Mouse (Mus musculus): Measurements from ENCODE around the gene Il6st.
A peak's percentile ranks its signal among the peaks of the same experiment; 100 is the strongest.
"Not testable (repeated sequence)": the region's sequence is repeated elsewhere in the genome, so short reads cannot be mapped to it uniquely, and the experiment has no call there.

Gene Il6st

DNA sequence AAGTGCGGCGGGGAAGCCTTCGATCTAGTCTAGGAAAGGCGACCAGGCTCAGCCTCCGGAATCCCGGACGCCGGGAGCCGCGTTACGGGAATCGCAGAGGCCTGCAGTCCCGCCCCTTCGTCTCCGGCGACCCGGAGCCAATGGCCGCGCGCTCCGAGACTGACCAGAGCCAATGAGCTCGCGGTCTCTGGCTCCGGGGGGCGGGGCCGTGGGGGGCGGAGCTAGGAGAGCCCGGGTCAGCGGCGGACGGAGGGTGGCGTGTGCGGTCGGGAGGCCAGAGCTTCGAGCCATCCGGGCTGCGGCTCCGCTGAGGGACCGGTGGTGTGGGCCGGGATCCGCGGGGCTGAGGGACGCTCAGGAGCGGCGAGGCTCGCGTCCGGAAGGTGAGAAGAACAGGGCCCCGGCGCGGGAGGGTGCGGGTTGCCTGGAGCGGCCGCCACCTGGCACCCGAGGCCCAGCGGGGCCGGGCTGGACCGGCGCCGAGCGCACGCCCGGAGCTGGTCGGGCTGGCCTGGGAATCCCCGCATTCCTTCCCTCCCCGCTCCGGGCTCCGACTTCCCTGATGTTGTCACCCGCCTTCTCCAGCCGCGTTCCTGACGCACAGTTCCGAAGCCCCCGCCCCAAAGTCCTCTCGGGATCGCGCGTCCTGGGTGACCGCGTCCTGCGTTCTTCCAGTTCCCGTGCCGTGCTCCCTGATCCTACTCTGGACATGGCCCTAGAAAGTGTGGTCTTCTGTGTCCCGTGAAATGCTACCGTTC lies at the start of gene Il6st:
Gene Il6st, plus strand, starts transcription at position 203 of the 758 bp plus-strand sequence.
- DNase-seq (ENCODE audit: low read depth, low spot score), result peak; percentile 96

DNA sequence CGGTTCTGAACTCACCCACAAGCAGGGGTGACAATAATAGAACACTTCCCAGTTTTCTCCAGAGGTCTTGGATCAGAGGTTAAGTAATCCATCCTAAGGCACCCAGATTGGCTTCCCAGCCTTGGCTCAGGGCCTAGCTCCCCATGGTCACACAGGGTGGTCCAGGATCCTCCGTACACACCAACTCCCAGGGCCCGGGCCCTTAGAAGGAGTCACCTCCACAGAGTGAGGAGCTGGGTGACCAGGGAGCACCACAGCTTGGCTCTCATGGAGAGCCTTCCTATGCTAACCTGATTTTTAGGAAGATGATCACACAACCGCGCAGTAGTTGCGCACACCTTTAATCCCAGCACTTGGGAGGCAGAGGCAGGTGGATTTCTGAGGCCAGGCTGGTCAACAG lies 48.0 kb upstream of the Il6st start:
- DNase-seq (ENCODE audit: low read depth, low spot score), result no peak

DNA sequence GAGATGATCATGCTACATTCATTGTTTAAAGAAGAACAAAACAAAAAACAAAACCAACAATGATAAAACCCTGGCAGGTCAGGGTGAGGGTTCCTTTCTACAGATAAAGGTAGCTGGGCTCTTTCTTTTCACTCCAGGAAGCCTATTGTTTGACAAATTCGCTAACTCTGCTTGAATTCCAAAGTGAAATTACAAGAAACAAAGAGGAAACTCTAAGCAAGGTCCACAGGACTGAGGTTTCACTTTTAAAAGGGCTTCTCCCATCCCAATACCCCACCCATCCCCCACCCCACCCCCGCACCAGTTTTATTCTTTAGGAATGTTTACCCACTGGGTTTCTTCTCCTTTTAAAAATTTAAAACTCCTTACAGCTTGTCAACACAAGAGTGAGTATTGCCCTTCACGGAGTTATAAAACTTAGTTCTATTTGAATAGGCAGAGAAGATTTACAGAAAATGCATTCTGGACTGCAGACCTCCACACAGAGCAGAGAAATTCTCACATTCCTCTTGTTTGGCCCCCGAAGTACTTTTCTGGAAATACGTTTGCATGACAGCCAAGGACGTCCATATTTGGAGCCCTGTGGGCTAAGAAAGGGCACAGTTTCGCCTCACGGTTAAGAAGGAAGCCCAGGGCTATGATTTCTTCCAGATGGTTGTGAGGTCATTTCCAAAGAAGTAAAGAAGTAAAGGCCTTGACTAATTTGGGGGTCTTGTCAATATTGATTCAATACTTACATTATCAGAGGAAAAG lies 47.3 kb upstream of the Il6st start:
- DNase-seq (ENCODE audit: low read depth, low spot score), result peak; percentile 65

DNA sequence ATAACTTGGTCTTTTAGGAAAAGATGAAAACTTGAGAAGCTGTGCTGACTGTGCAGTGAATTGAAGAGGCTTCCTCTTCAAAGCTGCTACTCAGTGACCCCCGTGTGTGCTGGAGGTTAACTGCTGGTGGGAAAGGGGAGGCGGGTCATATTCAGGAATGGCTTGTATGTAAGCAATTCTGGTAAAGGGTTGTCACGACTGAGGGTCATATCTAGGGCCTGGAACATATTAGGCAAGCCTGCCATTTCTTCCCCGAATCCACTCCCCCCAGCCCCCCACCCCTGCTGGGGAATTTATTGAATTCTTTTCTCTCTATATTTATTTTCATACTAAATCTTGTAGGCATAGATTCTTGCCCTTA lies 46.7 kb upstream of the Il6st start:
- DNase-seq (ENCODE audit: low read depth, low spot score), result peak; percentile 69

DNA sequence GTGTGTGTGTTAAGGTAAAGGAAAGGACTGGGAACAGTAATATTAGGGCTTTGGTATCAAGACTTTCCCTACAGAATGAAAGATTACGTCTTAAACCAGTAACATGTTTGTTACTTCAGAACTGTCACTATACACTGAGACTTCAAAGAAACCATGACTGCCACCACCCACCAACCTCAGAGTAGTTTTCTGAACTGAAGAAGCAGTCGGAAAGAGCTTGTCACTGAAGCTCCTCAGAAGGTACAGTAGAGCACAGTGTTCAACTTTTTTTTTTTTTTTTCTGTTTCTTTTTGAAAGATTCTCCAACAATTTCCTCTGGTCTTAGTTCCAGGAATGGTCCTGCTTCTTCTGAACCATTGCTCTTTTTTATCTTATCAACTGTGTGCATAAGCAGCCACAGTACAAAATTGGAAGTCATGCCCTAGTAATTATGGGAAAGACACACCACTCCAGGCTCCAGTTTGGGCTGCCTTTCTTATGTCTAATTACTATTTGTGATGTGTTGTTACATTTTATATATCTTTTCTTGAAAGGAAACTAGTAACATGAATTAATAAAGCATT lies 45.9 kb upstream of the Il6st start:
- no peak for DNase-seq (ENCODE audit: low read depth, low spot score)

DNA sequence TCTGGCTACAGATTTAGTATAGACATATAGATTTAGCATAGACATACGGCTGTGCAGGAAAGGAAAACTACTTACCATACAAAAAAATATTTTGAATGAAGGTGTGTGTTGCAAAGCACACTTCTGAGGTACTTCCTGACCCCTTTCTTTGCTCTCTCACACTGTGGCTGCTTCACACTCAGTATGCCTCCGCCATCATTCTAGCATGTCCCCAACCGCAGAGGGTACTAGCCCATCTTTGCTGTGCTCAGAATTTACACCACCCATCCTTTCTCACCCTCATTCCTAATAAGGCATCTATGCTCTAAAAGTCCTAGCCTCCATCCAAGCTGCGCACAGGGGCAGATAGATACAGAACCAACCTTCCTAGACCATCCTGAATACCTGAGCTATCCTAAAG lies 45.3 kb upstream of the Il6st start:
- no peak for DNase-seq (ENCODE audit: low read depth, low spot score)

DNA sequence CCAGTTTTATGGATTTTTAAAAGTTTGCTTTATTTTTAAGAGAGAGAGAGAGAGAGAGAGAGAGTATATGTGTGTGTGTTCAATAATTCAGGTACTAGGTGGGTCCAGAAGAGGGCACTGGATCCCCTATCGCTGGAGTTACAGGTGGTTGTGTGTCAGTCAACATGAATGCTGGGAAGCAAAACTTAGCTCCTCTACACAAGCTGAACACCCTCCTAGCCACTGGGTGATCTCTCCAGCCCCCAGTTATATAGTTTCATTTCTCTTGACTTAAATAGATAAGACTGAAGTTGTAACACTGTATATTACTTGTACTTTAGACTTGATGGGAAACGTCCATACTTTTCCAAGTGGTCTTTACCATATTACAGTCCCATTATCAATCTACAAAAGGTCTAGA lies 39.7 kb upstream of the Il6st start:
- no peak for DNase-seq (ENCODE audit: low read depth, low spot score)

DNA sequence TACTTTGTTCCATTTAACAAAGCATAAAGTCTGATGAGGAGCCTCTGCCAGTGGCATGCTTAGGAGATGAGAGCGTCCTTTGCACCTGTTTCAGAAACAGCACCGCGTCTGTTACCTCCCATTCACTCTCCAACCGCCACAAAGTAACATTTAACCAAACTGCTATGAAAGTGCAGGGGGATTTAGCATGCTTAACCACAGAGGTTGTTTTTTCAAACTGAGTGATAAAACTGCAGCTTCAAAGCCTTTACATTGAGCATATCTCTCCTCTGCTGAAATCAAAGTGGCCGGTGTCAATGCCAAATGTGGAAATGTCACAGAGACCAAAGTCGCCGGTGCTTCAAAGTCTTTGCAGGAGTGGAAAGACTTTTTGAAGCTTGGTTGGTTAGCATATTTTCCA lies 39.2 kb upstream of the Il6st start:
- DNase-seq (ENCODE audit: low read depth, low spot score), result no peak

DNA sequence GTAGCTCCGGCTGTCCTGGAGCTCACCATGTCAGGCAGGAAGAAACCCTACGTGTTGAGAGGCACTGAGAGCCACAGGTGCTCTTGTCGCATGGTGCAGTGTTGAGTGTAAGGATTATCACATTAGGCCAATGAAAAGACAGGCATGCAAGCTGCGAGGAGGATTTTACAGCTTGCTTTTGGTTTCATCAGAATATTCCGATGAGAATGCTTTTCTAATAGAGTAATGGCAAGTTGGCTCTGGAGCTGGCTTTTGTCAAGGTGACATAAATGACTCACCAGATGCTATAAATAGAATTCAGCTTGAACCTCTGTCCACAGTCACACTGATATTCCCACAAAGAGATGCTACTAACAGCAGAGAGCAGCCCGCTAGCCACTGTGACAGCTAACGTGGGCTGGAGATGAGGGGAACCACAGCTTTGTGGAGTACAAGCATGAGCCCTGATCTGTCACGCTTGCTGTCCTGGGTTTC lies 38.7 kb upstream of the Il6st start:
- DNase-seq (ENCODE audit: low read depth, low spot score), result no peak

DNA sequence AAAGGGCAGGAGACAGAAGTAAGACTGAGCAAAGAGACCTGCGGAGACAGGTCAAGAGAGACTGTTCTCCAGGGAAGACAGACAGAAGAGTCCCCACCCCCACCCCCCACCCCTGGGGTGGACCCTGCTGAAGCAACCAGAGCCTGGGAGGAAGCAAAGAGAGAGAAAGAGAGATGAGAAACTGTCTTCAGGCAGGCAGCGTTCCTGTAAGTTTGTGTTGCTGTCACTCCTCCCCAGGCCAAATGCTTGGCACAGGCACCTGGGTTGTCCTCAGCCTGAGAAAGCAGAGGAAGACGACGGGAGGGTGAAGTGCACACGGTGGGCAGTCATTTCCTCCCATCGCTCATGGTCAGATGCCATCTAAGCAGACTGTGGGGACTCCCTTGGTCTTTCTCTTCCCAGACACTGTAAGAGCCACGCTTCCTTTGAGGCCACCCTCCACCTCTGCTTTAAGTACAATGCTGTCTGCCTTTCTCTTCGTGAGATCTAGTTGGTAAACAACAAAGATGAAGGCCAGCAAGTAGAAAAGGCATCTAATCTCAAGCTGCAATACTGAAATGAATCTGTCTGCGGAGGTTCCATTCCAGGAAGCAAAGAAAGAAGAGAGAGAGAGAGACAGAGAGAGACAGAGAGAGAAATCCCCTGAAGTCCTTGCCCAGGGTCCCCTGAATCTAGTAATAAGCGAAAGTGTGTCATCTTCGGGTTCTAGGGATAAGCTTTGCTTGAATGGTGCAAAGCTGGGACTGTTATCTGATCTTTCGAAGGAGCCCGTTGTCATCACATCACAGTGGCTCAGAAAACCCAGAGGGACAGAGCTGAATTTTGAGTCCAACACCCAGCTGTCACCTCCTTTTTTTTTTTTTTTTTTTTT lies 37.4 kb upstream of the Il6st start:
- DNase-seq (ENCODE audit: low read depth, low spot score), result no peak

DNA sequence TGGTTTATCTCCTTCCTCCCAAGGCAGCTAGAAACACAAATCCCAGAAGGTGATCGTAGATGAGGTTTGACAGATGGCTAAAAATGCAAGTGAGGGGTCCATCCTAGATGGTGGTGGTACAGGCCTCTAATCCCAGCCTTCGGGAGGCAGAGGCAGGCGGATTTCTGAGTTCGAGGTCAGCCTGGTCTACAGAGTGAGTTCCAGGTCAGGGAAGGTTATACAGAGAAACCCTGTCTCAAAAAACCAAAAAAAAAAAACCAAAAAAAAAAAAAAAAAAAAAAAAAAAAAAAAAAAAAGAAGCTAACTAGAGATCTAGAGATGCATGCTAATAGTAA lies 36.8 kb upstream of the Il6st start:
- DNase-seq (ENCODE audit: low read depth, low spot score), result not testable (repeated sequence)

DNA sequence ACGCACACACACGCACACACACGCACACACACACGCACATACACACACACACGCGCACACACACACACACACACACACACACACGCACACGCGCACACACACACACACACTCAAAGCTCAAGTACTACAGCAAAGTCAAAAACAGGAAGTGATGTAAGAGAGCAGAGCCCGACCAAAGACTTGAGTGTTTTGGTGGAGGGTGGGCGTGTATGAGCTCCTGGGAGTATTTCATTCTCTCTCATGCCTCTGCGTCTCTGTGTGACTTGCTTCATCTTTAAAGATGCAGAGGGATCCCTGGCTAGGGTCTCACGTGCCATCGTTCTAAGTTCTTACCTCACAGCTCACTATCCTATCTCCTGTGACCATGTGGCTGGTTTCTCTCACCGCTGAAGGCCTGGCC lies 36.3 kb upstream of the Il6st start:
- no peak for DNase-seq (ENCODE audit: low read depth, low spot score)

DNA sequence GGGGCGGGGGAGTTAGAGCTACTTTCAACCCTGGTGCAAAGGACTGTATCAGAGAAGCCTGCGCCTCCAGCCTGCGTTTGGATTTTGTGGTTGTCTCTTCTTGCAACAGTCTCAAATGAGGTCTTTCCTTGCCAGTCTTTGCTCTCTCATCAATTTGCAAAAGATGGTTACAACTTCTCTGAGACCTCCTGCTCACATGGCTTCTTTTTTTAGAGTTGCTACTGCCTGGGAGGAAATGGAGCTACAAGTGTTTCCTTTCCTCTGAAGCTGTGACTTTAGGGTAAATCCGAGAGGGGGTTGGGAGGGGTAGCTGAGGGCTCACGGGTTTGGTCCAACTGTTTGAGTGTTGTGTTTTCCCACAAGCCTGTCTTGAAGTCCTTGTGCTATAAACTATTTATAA lies 30.6 kb upstream of the Il6st start:
- no peak for DNase-seq (ENCODE audit: low read depth, low spot score)

DNA sequence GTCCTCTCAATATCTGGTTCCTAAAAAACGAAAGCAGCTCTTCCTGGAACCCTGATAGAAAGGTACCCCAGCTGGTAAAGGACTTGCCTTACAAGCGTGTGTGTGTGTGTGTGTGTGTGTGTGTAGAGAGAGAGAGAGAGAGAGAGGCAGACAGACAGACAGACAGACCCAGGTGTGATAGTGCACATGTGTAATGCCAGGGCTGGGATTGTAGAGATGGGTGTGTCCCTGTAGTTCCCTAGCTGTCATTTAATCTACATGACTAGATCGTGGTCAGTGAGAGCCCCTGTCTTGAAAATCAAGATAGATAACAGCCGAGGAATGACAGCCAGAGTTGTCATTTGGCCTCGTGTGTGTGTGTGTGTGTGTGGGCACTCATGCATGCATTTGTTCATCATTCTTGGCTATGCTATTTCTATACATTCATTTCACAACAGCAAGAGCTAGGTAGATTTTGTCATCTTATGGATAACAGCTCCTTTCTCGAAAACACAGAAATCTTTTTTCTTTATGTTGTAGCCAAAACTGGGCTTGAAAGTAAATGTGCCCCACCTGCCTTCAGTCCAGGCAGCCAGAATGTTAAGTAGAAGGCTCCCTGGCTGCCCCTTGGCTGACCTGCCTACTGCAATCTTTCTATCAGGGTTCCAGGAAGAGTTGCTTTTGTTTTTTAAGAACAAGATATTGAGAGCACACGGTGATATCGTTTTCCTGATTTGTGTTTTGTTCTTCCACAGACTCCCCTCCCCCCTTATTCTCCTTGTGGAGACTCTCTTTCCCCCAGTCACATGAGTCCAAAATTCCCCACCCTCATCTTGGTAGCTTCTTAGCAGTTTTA lies 28.4 kb upstream of the Il6st start:
- DNase-seq (ENCODE audit: low read depth, low spot score), result no peak

DNA sequence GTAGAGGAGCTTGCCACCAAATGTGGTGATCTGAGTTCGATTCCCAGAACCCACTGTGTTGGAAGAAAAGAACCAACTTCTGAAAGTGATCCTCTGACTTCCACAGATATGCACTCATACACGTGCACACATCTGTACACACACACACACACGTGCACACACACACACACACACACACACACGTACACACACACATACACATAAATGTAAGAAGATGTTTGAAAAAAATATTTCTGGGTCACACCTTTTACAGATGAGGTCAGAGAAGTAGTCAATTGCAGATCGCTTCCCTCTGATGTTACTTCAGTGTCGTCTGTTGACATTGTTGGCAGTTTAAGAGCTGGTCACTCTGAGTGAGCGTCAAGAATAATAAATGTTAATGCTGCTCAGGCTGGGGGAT lies 27.6 kb upstream of the Il6st start:
- DNase-seq (ENCODE audit: low read depth, low spot score), result no peak

DNA sequence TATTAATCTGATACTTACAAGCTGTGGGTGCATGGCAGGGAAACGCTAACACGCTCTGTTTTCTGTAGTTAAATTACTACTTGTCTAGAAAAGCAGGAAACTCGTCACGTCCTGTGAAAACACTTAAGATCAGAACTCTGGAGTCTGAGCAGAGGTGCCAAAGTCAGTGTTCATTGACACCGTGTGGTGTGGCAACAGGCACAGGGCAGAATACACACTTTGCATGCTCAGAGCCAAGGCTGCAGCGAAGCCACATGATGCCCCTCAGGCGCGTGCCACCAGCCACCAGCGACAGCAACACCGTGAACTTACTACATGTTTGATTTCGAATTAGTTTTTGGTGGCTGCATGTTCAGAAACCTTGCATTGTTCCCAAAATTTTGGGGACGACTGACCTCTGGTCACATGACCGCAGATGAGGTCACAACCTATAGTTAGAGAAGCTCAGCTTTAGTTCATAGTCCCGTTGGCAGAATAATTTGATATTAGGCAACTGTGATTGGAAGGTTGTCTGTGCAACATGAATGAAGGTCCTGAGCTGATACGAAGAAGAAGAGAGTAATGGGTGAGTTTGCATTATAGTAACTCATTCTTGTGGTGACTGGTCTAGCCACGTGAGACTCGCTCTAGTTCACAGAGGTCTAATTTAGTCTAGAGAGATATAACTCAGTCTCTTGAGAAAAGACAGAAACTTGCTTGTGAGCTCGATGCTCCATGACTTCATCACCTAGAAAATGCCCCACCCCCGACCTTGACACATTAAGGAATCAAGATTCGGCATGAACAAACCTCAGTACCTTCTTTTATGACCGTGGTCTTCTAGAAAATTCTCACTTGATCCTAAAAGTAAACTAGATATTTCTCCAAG lies 25.6 kb upstream of the Il6st start:
- no peak for DNase-seq (ENCODE audit: low read depth, low spot score)

DNA sequence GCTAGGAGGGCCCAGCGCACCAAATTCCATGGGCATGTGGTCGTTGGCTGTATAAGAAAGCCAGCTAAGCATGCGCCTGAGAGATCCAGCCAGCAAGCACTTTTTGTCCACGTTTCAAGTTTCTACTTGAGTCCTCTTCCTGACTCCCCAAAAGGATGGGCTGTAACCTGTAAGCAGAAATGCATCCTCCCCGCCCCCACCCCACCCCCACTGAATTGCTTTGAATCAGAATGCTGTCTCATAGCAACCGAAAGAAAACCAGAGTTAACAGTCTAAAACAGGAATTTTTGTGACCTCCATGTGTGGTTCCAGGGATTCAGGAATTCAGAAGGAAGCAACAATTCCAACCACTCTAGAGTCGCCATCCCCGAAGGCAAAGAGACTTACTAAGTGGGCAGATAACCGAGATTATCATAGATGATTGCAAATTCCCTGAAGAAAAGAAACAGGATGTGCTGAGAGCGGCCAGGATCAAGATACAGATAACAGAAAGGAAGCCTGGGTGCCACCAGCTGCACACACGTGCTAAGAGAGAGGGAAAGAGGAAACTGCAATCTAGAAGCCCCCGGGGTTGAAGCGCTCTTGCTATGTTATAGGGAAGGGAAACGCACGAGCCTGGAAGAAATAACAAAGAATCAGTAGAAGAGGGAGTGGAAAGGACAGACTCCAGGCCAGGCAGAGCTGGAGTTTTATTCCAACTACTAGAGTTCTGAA lies 24.6 kb upstream of the Il6st start:
- DNase-seq (ENCODE audit: low read depth, low spot score), result peak; percentile 32

DNA sequence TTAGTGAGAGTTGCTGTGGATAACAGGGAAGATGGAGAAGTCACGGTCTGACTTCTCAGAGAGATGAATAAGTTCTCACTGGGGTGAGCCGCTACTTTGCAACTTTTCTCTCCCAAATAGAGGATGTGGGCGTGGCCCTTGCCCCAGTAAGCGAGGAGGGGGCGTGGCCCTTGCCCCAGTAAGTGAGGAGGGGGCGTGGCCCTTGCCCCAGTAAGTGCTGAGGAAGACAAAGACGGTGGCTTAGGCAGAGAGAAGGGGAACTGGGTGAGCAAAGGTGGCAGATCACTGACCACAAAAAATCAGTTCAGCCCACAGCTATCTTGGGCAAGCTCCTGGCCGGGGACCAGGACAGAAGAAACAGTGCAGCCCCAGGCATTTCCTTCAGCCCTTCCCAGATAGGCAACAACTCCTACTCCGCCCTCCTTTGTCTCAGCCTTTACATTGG lies 23.9 kb upstream of the Il6st start:
- DNase-seq (ENCODE audit: low read depth, low spot score), result peak; percentile 69

DNA sequence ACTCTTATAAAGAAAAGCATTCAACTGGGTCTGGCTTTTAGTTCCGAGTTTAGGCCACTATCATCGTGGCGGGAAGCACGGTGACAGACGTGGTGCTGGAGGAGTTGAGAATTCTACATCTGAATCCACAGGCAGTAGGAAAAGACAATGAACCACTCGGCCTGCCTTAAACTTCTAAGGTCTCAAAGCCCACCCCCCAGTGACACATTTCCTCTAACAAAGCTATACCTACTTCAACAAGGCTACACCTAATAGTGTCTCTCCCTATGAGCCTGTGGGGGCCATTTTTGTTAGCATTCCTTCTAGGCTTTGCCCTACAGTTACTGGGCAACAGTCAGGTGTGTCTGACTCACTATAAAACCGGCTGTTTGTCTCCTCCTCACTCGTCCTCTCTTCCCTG lies 23.2 kb upstream of the Il6st start:
- no peak for DNase-seq (ENCODE audit: low read depth, low spot score)

Measured in mesoderm, embryonic 11.5 days (tissue).